Mouse (Mus musculus) liver, embryonic 14.5 days (tissue): ENCODE measurements around the gene Tceanc. TPM values are rescaled to one million over a fixed set of nuclear protein-coding genes. Genes with fewer than 3 reads are reported as not detected.

ENCODE experiments used
- ATAC-seq: fragments of 200-750 bp; cut with Nextera tagmentation; 2 replicates; pipeline ENCODE4 v1.8.0; 2017; ENCODE audit warnings: moderate number of reproducible peaks, mild to moderate bottlenecking, moderate library complexity; ENCODE audit not compliant: insufficient read depth
- DNase-seq, 3 experiments: peaks; one replicate each; pipeline ENCODE4 v3.0.0-alpha.2; 2012 to 2013; ENCODE audit warnings: low read depth in 3 of 3, low spot score in 3 of 3
- H3K27ac ChIP-seq: fragments of 300-500 bp; sonication (generic); 2 replicates; pipeline ENCODE4 v1.5.1; 2014; ENCODE audit warnings: moderate library complexity, mild to moderate bottlenecking, control low read depth, inconsistent platforms
- H3K27me3 ChIP-seq: fragments of 300-500 bp; sonication (generic); 2 replicates; pipeline ENCODE4 v1.6.1; 2014; ENCODE audit warnings: mild to moderate bottlenecking, low read length, moderate library complexity; ENCODE audit not compliant: control insufficient read depth, insufficient read depth
- H3K36me3 ChIP-seq: fragments of 300-500 bp; sonication (generic); replicated peaks from 2 replicates; pipeline ENCODE4 v1.6.1; 2014; ENCODE audit warnings: low read depth; ENCODE audit not compliant: control insufficient read depth, insufficient read depth
- H3K4me1 ChIP-seq, 2 experiments: fragments of 200-500 bp in 1 of 2; fragments of 300-500 bp in 1 of 2; sonication (generic) in 1 of 2; replicated peaks; 2 replicates each; pipeline ENCODE4 v1.6.1; 2012 to 2014; ENCODE audit warnings: antibody characterized with exemption in 1 of 2, inconsistent platforms in 1 of 2, low read length in 1 of 2; ENCODE audit not compliant: control insufficient read depth in 2 of 2, insufficient read depth in 2 of 2
- H3K4me2 ChIP-seq: fragments of 300-500 bp; sonication (generic); 2 replicates; pipeline ENCODE4 v1.6.1; 2014; ENCODE audit warnings: low read depth, mild to moderate bottlenecking, control low read depth, moderate library complexity
- H3K4me3 ChIP-seq, 2 experiments: fragments of 200-500 bp in 1 of 2; fragments of 300-500 bp in 1 of 2; sonication (generic) in 1 of 2; 2 replicates each; pipeline ENCODE4 v1.5.1; 2012 to 2014; ENCODE audit warnings: low read depth in 2 of 2, low read length in 2 of 2, mild to moderate bottlenecking in 2 of 2, control low read depth in 1 of 2, inconsistent platforms in 1 of 2, moderate library complexity in 1 of 2; ENCODE audit not compliant: insufficient read depth in 1 of 2
- H3K9ac ChIP-seq: fragments of 300-500 bp; sonication (generic); replicated peaks from 2 replicates; pipeline ENCODE4 v1.6.1; 2014; ENCODE audit warnings: mild to moderate bottlenecking, control low read depth, moderate library complexity
- H3K9me3 ChIP-seq: fragments of 300-500 bp; sonication (generic); 2 replicates; pipeline ENCODE4 v1.6.1; 2016; ENCODE audit warnings: low read length, mixed read lengths; ENCODE audit not compliant: control insufficient read depth
- CTCF ChIP-seq: IDR thresholded peaks from 2 replicates; pipeline ENCODE4 v1.5.1; 2016; ENCODE audit warnings: antibody characterized with exemption, low read depth, control low read depth
- EP300 ChIP-seq: IDR thresholded peaks from 2 replicates; pipeline ENCODE4 v1.6.1; 2016; ENCODE audit warnings: antibody characterized with exemption, low read depth
- WGBS: fragments of 180-500 bp; shearing (Covaris S2); extraction: QIAGEN DNeasy Blood & Tissue Kit; methylation state at CpG from one replicate; pipeline ENCODE4 v1.1.7; 2014; ENCODE audit not compliant: insufficient replicate concordance; 5-methylcytosine and 5-hydroxymethylcytosine counted together
- polyA plus RNA-seq, 2 experiments: library from polyadenylated mRNA; depleted of rRNA in 1 of 2; stranded (reverse) in 1 of 2; unstranded in 1 of 2; fragments of >200 nt; fragmentation: Nextera tagmentation in 1 of 2; extraction: Ambion mirVana in 1 of 2; gene quantifications; 2 replicates each; pipeline versions ENCODE4 v1.2.1 to v1.2.3; 2012 to 2014

Gene Tceanc
- polyA plus RNA-seq, 2 experiments: 1.1 to 2.4 TPM

- H3K4me2 ChIP-seq: no peak overlapping the region
- H3K27ac ChIP-seq: no peak overlapping the region
- no peaks in the 10 kb centered on the region for H3K27me3 ChIP-seq
- 33% methylated on average over 4 of the region's 4 CpGs for WGBS
- no peak overlapping the region for H3K4me3 ChIP-seq
- H3K4me1 ChIP-seq: peaks cover 0 to 20% of the 10 kb centered on the region in 2 experiments; a peak in 3 of 4 replicates
- DNase-seq (peak; percentile 24 to 35 (median 33)), ATAC-seq (no peak)
- TF ChIP-seq CTCF (no peak), EP300 (no peak)
- H3K36me3 ChIP-seq: no peaks in the 10 kb centered on the region
- no peaks in the 10 kb centered on the region for H3K9me3 ChIP-seq
- no peak overlapping the region for H3K9ac ChIP-seq
These were observed 6.3 kb downstream of the Tceanc start for GRCm38 (mm10) chrX:166512071-166512470.

GRCm38 (mm10) chrX:166511107-166511506, 7.3 kb downstream of the Tceanc start:
- H3K36me3 ChIP-seq: no peaks in the 10 kb centered on the region
- no peak overlapping the region for H3K4me3 ChIP-seq
- DNase-seq (no peak), ATAC-seq (no peak)
- H3K9ac ChIP-seq: 0 out of 2 replicates have a peak overlapping the region, but pooled peaks have one; percentile 61
- H3K27ac ChIP-seq: no peak overlapping the region
- no peaks in the 10 kb centered on the region for H3K9me3 ChIP-seq
- no peaks in the 10 kb centered on the region for H3K27me3 ChIP-seq
- H3K4me1 ChIP-seq: peaks cover 0 to 20% of the 10 kb centered on the region in 2 experiments; a peak in 3 of 4 replicates
- TF ChIP-seq EP300 (no peak), CTCF (no peak)
- H3K4me2 ChIP-seq: peak overlapping the region; percentile 64

- peak; percentile 98 for ATAC-seq
- Histone ChIP-seq H3K27ac (peak overlapping the region; percentile 62), H3K4me2 (peak overlapping the region; percentile 70), H3K36me3 (no peaks in the 10 kb centered on the region), H3K4me3 (peak overlapping the region; percentile 70 to 88), H3K27me3 (no peaks in the 10 kb centered on the region), H3K9me3 (no peaks in the 10 kb centered on the region), H3K9ac (peak overlapping the region; percentile 69), H3K4me1 (peaks cover 0 to 20% of the 10 kb centered on the region in 2 experiments; a peak in 3 of 4 replicates)
- WGBS: 18% methylated on average over 65 of the region's 65 CpGs
- peak; percentile 88 to 90 (median 88) for DNase-seq
- no peak for TF ChIP-seq EP300
- TF ChIP-seq CTCF: peak; percentile 54
These were observed 8.3 kb downstream of the Tceanc start for GRCm38 (mm10) chrX:166509761-166510738.

- Histone ChIP-seq H3K4me3 (no peak overlapping the region), H3K27ac (no peak overlapping the region), H3K4me2 (no peak overlapping the region), H3K4me1 (peaks cover 0 to 2% of the 10 kb centered on the region in 2 experiments; a peak in 1 of 4 replicates), H3K27me3 (no peaks in the 10 kb centered on the region), H3K36me3 (no peaks in the 10 kb centered on the region), H3K9ac (no peak overlapping the region), H3K9me3 (no peaks in the 10 kb centered on the region)
- TF ChIP-seq CTCF: no peak
- no peak for TF ChIP-seq EP300
- ATAC-seq (no peak), DNase-seq (no peak)
- WGBS: 43% methylated on average over 2 of the region's 2 CpGs
These were observed 13.9 kb downstream of the Tceanc start for GRCm38 (mm10) chrX:166504421-166504820.

- ATAC-seq (no peak), DNase-seq (no peak)
- Histone ChIP-seq H3K9me3 (no peaks in the 10 kb centered on the region), H3K4me1 (no peaks in the 10 kb centered on the region), H3K27ac (no peak overlapping the region), H3K27me3 (no peaks in the 10 kb centered on the region), H3K36me3 (no peaks in the 10 kb centered on the region), H3K4me3 (no peak overlapping the region), H3K9ac (no peak overlapping the region), H3K4me2 (no peak overlapping the region)
- 56% methylated on average over 1 of the region's 1 CpGs for WGBS
- TF ChIP-seq EP300 (no peak), CTCF (no peak)
These were observed 18.7 kb downstream of the Tceanc start for GRCm38 (mm10) chrX:166499496-166500190.
